Mouse (Mus musculus): ENCODE measurements around the gene AK157302. TPM values are rescaled to one million over a fixed set of nuclear protein-coding genes. Genes with fewer than 3 reads are reported as not detected.
"Not testable (repeated sequence)": the region's sequence is repeated elsewhere in the genome, so short reads cannot be mapped to it uniquely, and the experiment has no call there.

Gene AK157302
- polyA plus RNA-seq, 1 experiment from 2014 or later: 0.70 TPM

DNA sequence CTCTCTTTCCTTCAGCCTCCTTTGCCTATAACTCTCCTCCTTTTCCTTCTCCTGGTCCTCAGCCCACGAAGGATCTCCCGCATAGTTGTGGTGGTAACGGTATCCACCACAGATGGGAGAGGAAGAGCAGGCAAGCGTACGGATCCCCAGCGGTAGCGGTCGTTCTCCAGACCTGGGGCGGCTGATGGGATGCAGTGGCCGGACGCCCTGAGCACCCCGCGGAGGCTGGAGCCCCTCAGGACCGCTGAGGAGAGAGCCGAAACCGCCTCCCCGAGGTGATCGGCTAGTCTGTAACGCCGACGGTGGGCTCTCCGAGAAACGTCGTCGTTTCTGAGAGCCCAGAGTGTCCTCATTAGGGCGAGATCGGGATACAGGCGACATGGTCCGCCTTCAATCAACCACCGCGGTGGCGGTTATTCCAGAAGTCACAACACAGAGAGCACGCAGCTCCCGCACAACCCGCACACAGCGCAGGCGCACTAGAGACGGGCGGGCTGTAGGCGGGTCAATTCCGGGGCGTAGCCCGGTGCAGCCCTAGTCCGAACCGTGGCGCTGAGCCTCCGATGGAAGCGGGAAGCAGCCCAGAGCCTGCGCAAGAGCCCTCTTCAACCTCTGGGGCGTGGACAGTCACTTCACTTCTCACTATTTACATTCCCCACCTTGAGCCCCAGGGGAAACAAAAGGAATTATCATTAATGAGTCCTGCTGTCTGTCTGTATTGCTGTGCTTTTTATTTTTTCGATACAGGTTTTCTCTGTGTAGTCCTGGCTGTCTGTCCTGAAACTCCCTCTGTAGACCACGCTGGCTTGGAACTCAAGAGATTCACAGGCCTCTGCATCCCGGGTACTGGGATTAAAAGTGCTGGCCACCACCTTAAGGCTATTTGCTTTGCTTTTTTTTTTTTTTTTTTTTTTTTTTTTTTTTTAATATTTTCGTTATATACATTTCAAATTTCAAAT lies 26.7 kb upstream of the AK157302 start, which contains the start of gene Nkapl:
Gene Nkapl (minus strand): TSS at position 449 of the 959 bp plus-strand sequence.
- Histone ChIP-seq H3K27ac (ENCODE audit: low read length) (peak within 1 kb of the TSS; percentile 66), H3K4me1 (ENCODE audit: control insufficient read depth, low read depth, low read length) (peaks cover 12% of the 10 kb centered on the region), H3K27me3 (ENCODE audit: control insufficient read depth, insufficient read depth, low read depth, low read length) (peaks cover 3% of the 10 kb centered on the region; the same call in 1 of the 2 replicates), H3K4me2 (ENCODE audit: low read depth, low read length) (peak within 1 kb of the TSS; percentile 99), H3K9ac (ENCODE audit: low read depth, low read length) (peak within 1 kb of the TSS; percentile 84), H3K36me3 (ENCODE audit: control insufficient read depth, insufficient read depth) (no peaks in the 10 kb centered on the region), H3K4me3 (ENCODE audit: low read depth, low read length) (peak within 1 kb of the TSS; percentile 80), H3K9me3 (replicated peaks; ENCODE audit: control insufficient read depth, low read length) (no peaks in the 10 kb centered on the region)
- 1% methylated on average over 54 of the region's 54 CpGs for WGBS (ENCODE audit: insufficient replicate concordance)
- ATAC-seq (ENCODE audit: low read depth): peak; percentile 100

DNA sequence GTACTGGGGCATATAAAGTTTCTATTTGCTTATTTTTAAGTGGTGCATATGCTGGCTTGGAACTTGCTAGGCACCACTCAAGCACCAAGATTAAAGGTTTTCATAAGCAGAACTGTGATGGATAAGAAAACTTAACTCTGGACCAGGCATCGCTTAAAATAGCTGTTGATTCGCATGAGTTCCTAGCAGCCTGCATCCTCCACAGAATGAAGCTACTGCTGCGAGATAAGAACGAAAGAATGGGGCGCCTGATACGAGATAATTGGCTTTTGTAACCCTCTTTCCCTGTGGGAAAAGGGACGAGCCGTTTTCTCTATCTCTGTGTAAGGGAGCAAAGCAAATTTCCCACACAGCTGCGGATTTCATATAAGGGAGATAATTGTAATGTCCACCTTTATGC lies 25.9 kb upstream of the AK157302 start:
- no peaks in the 10 kb centered on the region for H3K36me3 ChIP-seq (ENCODE audit: control insufficient read depth, insufficient read depth)
- no peak overlapping the region for H3K27ac ChIP-seq (ENCODE audit: low read length)
- peak overlapping the region; percentile 9; the same call in 1 of the 2 replicates for H3K9ac ChIP-seq (ENCODE audit: low read depth, low read length)
- H3K4me3 ChIP-seq (ENCODE audit: low read depth, low read length): no peak overlapping the region
- ATAC-seq (ENCODE audit: low read depth): no peak
- no peaks in the 10 kb centered on the region for H3K9me3 ChIP-seq (replicated peaks; ENCODE audit: control insufficient read depth, low read length)
- peak overlapping the region; percentile 99 for H3K4me2 ChIP-seq (ENCODE audit: low read depth, low read length)
- H3K4me1 ChIP-seq (ENCODE audit: control insufficient read depth, low read depth, low read length): peaks cover 12% of the 10 kb centered on the region
- 14% methylated on average over 9 of the region's 9 CpGs for WGBS (ENCODE audit: insufficient replicate concordance)
- H3K27me3 ChIP-seq (ENCODE audit: control insufficient read depth, insufficient read depth, low read depth, low read length): peaks cover 3% of the 10 kb centered on the region; the same call in 1 of the 2 replicates

DNA sequence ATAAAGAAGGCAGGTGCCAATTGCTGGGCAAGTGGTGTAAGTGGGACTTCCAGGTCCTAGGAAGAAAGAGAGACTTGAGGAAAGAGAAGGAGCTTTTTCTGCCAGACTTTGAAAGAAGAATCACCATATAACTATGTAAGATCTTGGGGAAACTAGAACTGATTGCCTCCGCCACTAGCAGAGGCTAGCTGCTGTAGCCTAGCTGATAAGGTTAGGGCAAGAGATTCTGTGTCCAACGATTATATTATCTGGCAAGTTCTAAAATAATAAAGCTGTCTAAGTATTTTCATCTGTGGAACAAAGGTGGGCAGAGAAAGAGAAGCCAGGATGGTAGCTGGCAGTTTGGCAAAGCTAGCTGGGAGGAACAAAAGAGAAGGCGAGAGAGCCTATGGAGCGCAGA lies 22.6 kb upstream of the AK157302 start:
- no peak overlapping the region for H3K27ac ChIP-seq (ENCODE audit: low read length)
- no peak for ATAC-seq (ENCODE audit: low read depth)
- no peaks in the 10 kb centered on the region for H3K36me3 ChIP-seq (ENCODE audit: control insufficient read depth, insufficient read depth)
- no peak overlapping the region for H3K4me3 ChIP-seq (ENCODE audit: low read depth, low read length)
- 23% methylated on average over 4 of the region's 4 CpGs for WGBS (ENCODE audit: insufficient replicate concordance)
- no peaks in the 10 kb centered on the region; the same call in 1 of the 2 replicates for H3K27me3 ChIP-seq (ENCODE audit: control insufficient read depth, insufficient read depth, low read depth, low read length)
- no peak overlapping the region for H3K4me2 ChIP-seq (ENCODE audit: low read depth, low read length)
- no peaks in the 10 kb centered on the region for H3K9me3 ChIP-seq (replicated peaks; ENCODE audit: control insufficient read depth, low read length)
- H3K4me1 ChIP-seq (ENCODE audit: control insufficient read depth, low read depth, low read length): peaks cover 12% of the 10 kb centered on the region
- no peak overlapping the region for H3K9ac ChIP-seq (ENCODE audit: low read depth, low read length)

DNA sequence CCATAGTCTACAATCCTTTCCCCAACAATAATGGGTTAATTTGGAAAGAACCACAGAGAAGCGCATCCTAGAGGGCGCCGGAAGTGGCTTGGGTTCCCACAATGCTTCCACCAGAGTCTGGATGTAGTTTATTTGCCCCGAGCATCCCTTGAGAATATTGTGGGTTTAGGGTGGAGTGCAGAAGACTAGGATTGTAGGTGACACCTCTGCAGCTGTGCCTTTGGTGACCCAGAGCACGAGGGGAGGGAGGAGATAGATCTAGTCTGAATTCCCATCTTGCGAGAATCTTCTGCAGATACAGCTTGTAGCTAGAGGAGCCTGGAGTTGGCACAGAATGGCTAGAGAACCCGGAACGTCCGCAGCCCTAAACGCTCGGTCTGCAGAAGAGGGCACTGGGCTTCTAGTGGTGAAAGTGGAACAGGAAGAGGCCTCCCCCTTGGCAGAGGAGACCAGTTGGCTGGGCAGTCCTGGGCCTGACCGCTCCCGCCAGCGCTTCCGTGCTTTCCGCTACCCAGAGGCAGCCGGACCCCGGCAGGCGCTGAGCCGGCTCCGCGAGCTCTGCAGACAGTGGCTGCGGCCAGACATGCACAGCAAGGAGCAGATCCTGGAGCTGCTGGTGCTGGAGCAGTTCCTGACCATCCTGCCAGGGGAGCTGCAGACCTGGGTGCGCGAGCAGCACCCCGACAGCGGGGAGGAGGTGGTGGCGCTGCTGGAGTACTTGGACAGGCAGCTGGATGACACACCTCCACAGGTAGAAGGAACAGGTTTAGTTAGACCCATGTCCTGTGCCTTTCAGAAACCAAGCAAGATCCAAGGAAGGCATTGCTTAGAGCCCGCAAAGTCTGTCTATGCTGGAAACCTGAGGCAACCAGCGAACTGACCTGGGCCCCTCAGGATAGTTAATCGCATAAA lies 16.0 kb upstream of the AK157302 start, which contains the start of the genes Zkscan4 and Gm10065:
Gene Zkscan4 (plus strand): TSS at position 149 of the 912 bp plus-strand sequence.
Gene Gm10065 (minus strand): TSS at position 683 of the 912 bp plus-strand sequence.
- ATAC-seq (ENCODE audit: low read depth): peak; percentile 45
- WGBS (ENCODE audit: insufficient replicate concordance): 4% methylated on average over 30 of the region's 31 CpGs
- not testable (repeated sequence) for H3K27ac ChIP-seq (ENCODE audit: low read length); H3K4me1 ChIP-seq (ENCODE audit: control insufficient read depth, low read depth, low read length); H3K36me3 ChIP-seq (ENCODE audit: control insufficient read depth, insufficient read depth); H3K9me3 ChIP-seq (replicated peaks; ENCODE audit: control insufficient read depth, low read length); H3K27me3 ChIP-seq (ENCODE audit: control insufficient read depth, insufficient read depth, low read depth, low read length)
- Histone ChIP-seq H3K9ac (ENCODE audit: low read depth, low read length) (peak within 1 kb of the TSS; percentile 34; the same call in 1 of the 2 replicates), H3K4me3 (ENCODE audit: low read depth, low read length) (peak within 1 kb of the TSS; percentile 61), H3K4me2 (ENCODE audit: low read depth, low read length) (peak within 1 kb of the TSS; percentile 62)

DNA sequence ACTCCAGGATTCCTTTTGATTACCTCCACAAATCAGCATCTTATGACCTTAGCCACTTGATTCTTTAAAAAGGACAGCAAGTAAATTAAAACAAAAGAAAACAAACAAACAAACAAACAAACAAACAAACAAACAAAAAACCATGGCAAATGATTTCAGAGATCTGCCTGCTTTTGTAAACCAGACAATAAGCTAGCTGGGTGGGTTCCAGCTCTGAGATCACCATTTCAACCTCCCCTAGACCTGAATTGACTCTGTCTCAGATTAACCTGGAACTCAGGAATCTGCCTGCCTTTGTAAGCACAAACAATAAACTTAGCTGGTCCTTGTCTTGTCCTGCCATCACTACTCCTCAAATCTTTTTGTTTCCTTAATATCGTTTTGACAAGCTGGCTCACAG lies 8.1 kb upstream of the AK157302 start:
- H3K27me3 ChIP-seq (ENCODE audit: control insufficient read depth, insufficient read depth, low read depth, low read length): no peaks in the 10 kb centered on the region
- H3K36me3 ChIP-seq (ENCODE audit: control insufficient read depth, insufficient read depth): no peaks in the 10 kb centered on the region
- no peak for ATAC-seq (ENCODE audit: low read depth)
- no peak overlapping the region for H3K27ac ChIP-seq (ENCODE audit: low read length)
- no peak overlapping the region for H3K9ac ChIP-seq (ENCODE audit: low read depth, low read length)
- H3K4me3 ChIP-seq (ENCODE audit: low read depth, low read length): no peak overlapping the region
- H3K4me2 ChIP-seq (ENCODE audit: low read depth, low read length): no peak overlapping the region
- H3K9me3 ChIP-seq (replicated peaks; ENCODE audit: control insufficient read depth, low read length): no peaks in the 10 kb centered on the region
- 68% methylated on average over 1 of the region's 1 CpGs for WGBS (ENCODE audit: insufficient replicate concordance)
- no peaks in the 10 kb centered on the region for H3K4me1 ChIP-seq (ENCODE audit: control insufficient read depth, low read depth, low read length)

DNA sequence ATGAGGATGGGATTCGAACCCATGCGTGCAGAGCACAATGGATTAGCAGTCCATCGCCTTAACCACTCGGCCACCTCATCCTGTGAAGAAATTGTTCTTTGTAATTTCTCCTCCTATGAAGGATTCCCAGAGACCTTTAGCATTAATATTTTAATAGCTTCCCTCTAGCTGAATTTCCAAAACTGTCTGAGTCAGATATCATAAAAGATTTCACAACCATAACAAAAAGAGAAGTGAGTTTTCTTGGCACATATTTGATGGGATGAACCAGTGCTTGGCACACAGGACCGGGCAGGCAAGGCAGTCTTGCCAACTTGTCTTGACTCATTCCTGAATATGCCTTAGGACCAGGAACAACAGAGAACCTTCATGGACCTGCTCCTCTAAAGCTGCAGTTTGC lies 2.2 kb upstream of the AK157302 start:
- Histone ChIP-seq H3K9ac (ENCODE audit: low read depth, low read length) (no peak overlapping the region), H3K4me3 (ENCODE audit: low read depth, low read length) (no peak overlapping the region), H3K27ac (ENCODE audit: low read length) (no peak overlapping the region), H3K27me3 (ENCODE audit: control insufficient read depth, insufficient read depth, low read depth, low read length) (no peaks in the 10 kb centered on the region), H3K4me2 (ENCODE audit: low read depth, low read length) (no peak overlapping the region), H3K36me3 (ENCODE audit: control insufficient read depth, insufficient read depth) (no peaks in the 10 kb centered on the region), H3K9me3 (replicated peaks; ENCODE audit: control insufficient read depth, low read length) (no peaks in the 10 kb centered on the region), H3K4me1 (ENCODE audit: control insufficient read depth, low read depth, low read length) (no peaks in the 10 kb centered on the region)
- no peak for ATAC-seq (ENCODE audit: low read depth)
- 78% methylated on average over 5 of the region's 5 CpGs for WGBS (ENCODE audit: insufficient replicate concordance)

DNA sequence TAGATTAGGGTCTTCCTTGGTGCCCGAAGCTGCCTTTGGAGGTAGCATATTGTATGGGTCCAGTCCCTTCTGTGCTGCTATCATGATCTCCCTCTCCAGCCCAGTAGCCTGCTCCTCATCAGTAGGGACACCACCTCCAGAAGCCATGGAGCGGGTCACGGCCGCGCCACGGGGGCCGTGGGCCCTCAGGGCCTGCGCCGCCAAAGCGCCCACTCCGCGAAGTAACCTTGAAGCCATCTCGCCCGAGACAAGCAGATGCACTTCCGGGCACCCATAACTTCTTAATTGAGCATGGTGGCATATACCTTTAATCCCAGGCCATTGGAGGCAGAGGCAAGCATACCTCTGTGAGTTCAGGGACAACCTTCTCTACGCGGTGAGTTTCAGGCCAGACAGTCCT lies 6.2 kb downstream of the AK157302 start, which contains the start of gene Gm11273:
Gene Gm11273 (minus strand): TSS at position 237 of the 400 bp plus-strand sequence.
- H3K27me3 ChIP-seq (ENCODE audit: control insufficient read depth, insufficient read depth, low read depth, low read length); ATAC-seq (ENCODE audit: low read depth); H3K9ac ChIP-seq (ENCODE audit: low read depth, low read length); H3K4me2 ChIP-seq (ENCODE audit: low read depth, low read length); H3K4me3 ChIP-seq (ENCODE audit: low read depth, low read length); H3K9me3 ChIP-seq (replicated peaks; ENCODE audit: control insufficient read depth, low read length); H3K4me1 ChIP-seq (ENCODE audit: control insufficient read depth, low read depth, low read length); H3K36me3 ChIP-seq (ENCODE audit: control insufficient read depth, insufficient read depth); H3K27ac ChIP-seq (ENCODE audit: low read length): not testable (repeated sequence)
- 89% methylated on average over 17 of the region's 17 CpGs for WGBS (ENCODE audit: insufficient replicate concordance)

DNA sequence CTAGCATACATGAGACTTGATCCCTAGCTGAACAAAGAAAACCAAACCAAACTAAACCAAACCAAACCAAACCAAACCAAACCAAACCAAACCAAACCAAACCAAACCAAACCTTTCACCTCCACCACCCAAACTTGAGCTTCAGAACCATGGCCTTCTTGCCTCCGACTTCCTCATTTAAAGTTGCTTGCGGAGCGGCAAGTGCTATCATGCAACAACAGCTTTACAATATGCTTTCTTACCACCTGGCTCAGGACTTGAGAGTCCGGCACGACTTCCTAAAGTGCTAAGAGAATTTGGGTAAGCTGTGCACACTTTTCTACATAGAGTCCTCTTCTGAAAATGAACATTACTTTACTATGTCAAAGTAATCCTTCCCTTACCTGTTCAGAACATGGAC lies 7.3 kb downstream of the AK157302 start:
- Histone ChIP-seq H3K27ac (ENCODE audit: low read length) (no peak overlapping the region), H3K27me3 (ENCODE audit: control insufficient read depth, insufficient read depth, low read depth, low read length) (no peaks in the 10 kb centered on the region), H3K4me3 (ENCODE audit: low read depth, low read length) (no peak overlapping the region), H3K9ac (ENCODE audit: low read depth, low read length) (no peak overlapping the region), H3K9me3 (replicated peaks; ENCODE audit: control insufficient read depth, low read length) (no peaks in the 10 kb centered on the region), H3K4me1 (ENCODE audit: control insufficient read depth, low read depth, low read length) (peaks cover 5% of the 10 kb centered on the region), H3K4me2 (ENCODE audit: low read depth, low read length) (no peak overlapping the region), H3K36me3 (ENCODE audit: control insufficient read depth, insufficient read depth) (no peaks in the 10 kb centered on the region)
- ATAC-seq (ENCODE audit: low read depth): no peak
- WGBS (ENCODE audit: insufficient replicate concordance): 58% methylated on average over 5 of the region's 5 CpGs

All from liver, embryonic 16.5 days (tissue).